Mouse (Mus musculus) monocyte, adult 59 days (primary cell): ENCODE results near the gene Ins1. TPM values are rescaled to one million over a fixed set of nuclear protein-coding genes. Genes with fewer than 3 reads are reported as not detected.

ENCODE experiments used
- total RNA-seq, 2 experiments: library from RNA; stranded (reverse); gene quantifications; one replicate each; pipeline ENCODE4 v1.2.4; 2023

Gene Ins1
- not detected for total RNA-seq

DNA sequence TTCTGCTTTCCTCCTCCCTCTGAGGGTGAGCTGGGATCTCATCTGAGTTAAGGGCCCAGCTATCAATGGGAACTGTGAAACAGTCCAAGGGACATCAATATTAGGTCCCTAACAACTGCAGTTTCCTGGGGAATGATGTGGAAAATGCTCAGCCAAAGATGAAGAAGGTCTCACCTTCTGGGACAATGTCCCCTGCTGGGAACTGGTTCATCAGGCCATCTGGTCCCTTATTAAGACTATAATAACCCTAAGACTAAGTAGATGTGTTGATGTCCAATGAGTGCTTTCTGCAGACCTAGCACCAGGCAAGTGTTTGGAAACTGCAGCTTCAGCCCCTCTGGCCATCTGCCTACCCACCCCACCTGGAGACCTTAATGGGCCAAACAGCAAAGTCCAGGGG, at the start of gene Ins1:
Gene Ins1 (plus strand): TSS at position 301 of the 400 bp plus-strand sequence.

